Mouse (Mus musculus) olfactory bulb, adult 2 months (tissue): Measurements from ENCODE around the gene 6030452D12Rik. TPM values are rescaled to one million over a fixed set of nuclear protein-coding genes. Genes with fewer than 3 reads are reported as not detected.

Experiments
- H3K27ac ChIP-seq: fragments of 200-500 bp; 2 replicates; pipeline ENCODE4 v1.5.1; 2012; ENCODE audit warnings: low read depth, low read length; ENCODE audit not compliant: insufficient read depth
- H3K4me1 ChIP-seq: fragments of 200-500 bp; 2 replicates; pipeline ENCODE4 v1.6.1; 2012; ENCODE audit warnings: low read length; ENCODE audit not compliant: control insufficient read depth, insufficient read depth
- H3K4me3 ChIP-seq: fragments of 200-500 bp; 2 replicates; pipeline ENCODE4 v1.5.1; 2012; ENCODE audit warnings: mild to moderate bottlenecking, low read depth, low read length, moderate library complexity; ENCODE audit not compliant: insufficient read depth
- CTCF ChIP-seq: fragments of 200-500 bp; IDR thresholded peaks from 2 replicates; pipeline ENCODE4 v1.5.1; 2012; ENCODE audit warnings: low read depth, mild to moderate bottlenecking, low read length, moderate library complexity; ENCODE audit not compliant: insufficient read depth
- POLR2A ChIP-seq: fragments of 200-500 bp; IDR thresholded peaks from 2 replicates; pipeline ENCODE4 v1.6.1; 2012; ENCODE audit warnings: mild to moderate bottlenecking, low read depth, low read length, moderate library complexity; ENCODE audit not compliant: insufficient read depth
- WGBS: fragments of 180-500 bp; shearing (Covaris S2); methylation state at CpG from one replicate; pipeline ENCODE4 v1.1.7; 2018; 5-methylcytosine and 5-hydroxymethylcytosine counted together
- polyA plus RNA-seq: library from polyadenylated mRNA; stranded (reverse); fragments of >200 nt; gene quantifications from 2 replicates; pipeline ENCODE4 v1.2.4, GENCODE M21; 2012; ENCODE audit warnings: low replicate concordance; ENCODE audit not compliant: missing spikeins, insufficient read depth, insufficient read length

Gene 6030452D12Rik
- not detected in 2 replicates for polyA plus RNA-seq

GRCm38 (mm10) chr8:106500018-106500685 lies at the start of gene 6030452D12Rik:
6030452D12Rik (plus strand) TSS chr8:106500522.
- TF ChIP-seq CTCF, result no peak
- Histone ChIP-seq H3K4me3 (no peak within 1 kb of the TSS), H3K27ac (no peak within 1 kb of the TSS), H3K4me1 (no peaks in the 10 kb centered on the region)
- WGBS, result 82% methylated on average over 8 of the region's 8 CpGs

- WGBS, result 62% methylated on average over 6 of the region's 6 CpGs
- H3K27ac ChIP-seq, result no peak overlapping the region
- H3K4me3 ChIP-seq, result no peak overlapping the region
- peaks cover 6% of the 10 kb centered on the region for H3K4me1 ChIP-seq
- TF ChIP-seq CTCF (no peak), POLR2A (no peak)
Observed at GRCm38 (mm10) chr8:106451301-106452085, 48.8 kb upstream of the 6030452D12Rik start.

- TF ChIP-seq POLR2A (no peak), CTCF (no peak)
- no peak overlapping the region for H3K27ac ChIP-seq
- no peak overlapping the region for H3K4me3 ChIP-seq
- peaks cover 6% of the 10 kb centered on the region for H3K4me1 ChIP-seq
- 75% methylated on average over 12 of the region's 12 CpGs for WGBS
Observed at GRCm38 (mm10) chr8:106452701-106453481, 47.4 kb upstream of the 6030452D12Rik start.

- TF ChIP-seq POLR2A, result no peak
- TF ChIP-seq CTCF, result no peak
- no peak overlapping the region for H3K27ac ChIP-seq
- 80% methylated on average over 11 of the region's 11 CpGs for WGBS
Observed at GRCm38 (mm10) chr8:106454036-106454435, 46.3 kb upstream of the 6030452D12Rik start.

GRCm38 (mm10) chr8:106462131-106462530 lies 38.2 kb upstream of the 6030452D12Rik start:
- no peak overlapping the region for H3K27ac ChIP-seq
- H3K4me1 ChIP-seq, result no peaks in the 10 kb centered on the region
- TF ChIP-seq POLR2A, result no peak
- TF ChIP-seq CTCF, result no peak
- H3K4me3 ChIP-seq, result no peak overlapping the region
- 86% methylated on average over 5 of the region's 5 CpGs for WGBS

More at GRCm38 (mm10) chr8:106454036-106454435, 46.3 kb upstream of the 6030452D12Rik start:
- peaks cover 6% of the 10 kb centered on the region for H3K4me1 ChIP-seq
- no peak overlapping the region for H3K4me3 ChIP-seq

GRCm38 (mm10) chr8:106463795-106464194 lies 36.5 kb upstream of the 6030452D12Rik start:
- 94% methylated on average over 6 of the region's 6 CpGs for WGBS
- Histone ChIP-seq H3K4me3 (no peak overlapping the region), H3K4me1 (no peaks in the 10 kb centered on the region), H3K27ac (no peak overlapping the region)
- TF ChIP-seq CTCF, result no peak
- no peak for TF ChIP-seq POLR2A

- Histone ChIP-seq H3K4me1 (no peaks in the 10 kb centered on the region), H3K27ac (no peak overlapping the region), H3K4me3 (no peak overlapping the region)
- TF ChIP-seq POLR2A (no peak), CTCF (no peak)
- 76% methylated on average over 7 of the region's 7 CpGs for WGBS
Observed at GRCm38 (mm10) chr8:106469485-106469884, 30.8 kb upstream of the 6030452D12Rik start.

- H3K27ac ChIP-seq, result no peak overlapping the region
- no peak overlapping the region for H3K4me3 ChIP-seq
- TF ChIP-seq POLR2A, result no peak
- no peak for TF ChIP-seq CTCF
- WGBS, result 97% methylated on average over 5 of the region's 5 CpGs
- no peaks in the 10 kb centered on the region for H3K4me1 ChIP-seq
Observed at GRCm38 (mm10) chr8:106474001-106474400, 26.3 kb upstream of the 6030452D12Rik start.
